Mouse (Mus musculus): ENCODE results near the gene Rab6b. TPM values are rescaled to one million over a fixed set of nuclear protein-coding genes. Genes with fewer than 3 reads are reported as not detected.

The Rab6b gene
- 0.63 to 1.4 TPM (median 1.1 TPM) in 4 replicates for total RNA-seq (2023)

GRCm38 (mm10) chr9:103111621-103112470 is at the start of gene Rab6b:
Gene Rab6b (plus strand): TSS chr9:103111787.

GRCm38 (mm10) chr9:103201561-103202260 is 90.1 kb downstream of the Rab6b start, which contains the start of gene Srprb:
Gene Srprb (minus strand): TSS chr9:103202137.

GRCm38 (mm10) chr9:103230151-103230951 is 118.8 kb downstream of the Rab6b start, which contains the start of the genes Gm20425 and Trf:
Gene Gm20425 (minus strand): TSS chr9:103230307.
Gene Trf (minus strand): TSS chr9:103230444.

Other genes starting within 250 kb of the Rab6b start
- gene Slco2a1, start 123.1 kb upstream of the Rab6b start, total RNA-seq (2023) = 0.09 to 0.28 TPM in 2 of 4 replicates, not detected in the others
- 14.7 to 20.7 TPM (median 19.0 TPM) in 4 replicates for gene Srprb, start 90.3 kb downstream of the Rab6b start, total RNA-seq (2023)
- 0.67 to 2.7 TPM (median 2.1 TPM) in 3 of 4 replicates, not detected in the other for gene Gm20425, start 118.5 kb downstream of the Rab6b start, total RNA-seq (2023)
- 9.8 to 15.5 TPM (median 12.4 TPM) in 4 replicates for gene Trf, start 118.7 kb downstream of the Rab6b start, total RNA-seq (2023)
- 2.3 TPM in 1 of 4 replicates, not detected in the others for gene 1300017J02Rik, start 193.3 kb downstream of the Rab6b start, total RNA-seq (2023)
- 82.4 to 93.7 TPM (median 87.8 TPM) in 4 replicates for gene Topbp1, start 193.4 kb downstream of the Rab6b start, total RNA-seq (2023)